Mouse (Mus musculus) myocyte (in vitro differentiated cells): ENCODE results near the gene Ccr6.

ENCODE experiments used
- CEBPB ChIP-seq: IDR thresholded peaks from 2 replicates; pipeline ENCODE4 v1.6.1; 2011; ENCODE audit warnings: mild to moderate bottlenecking, moderate library complexity; ENCODE audit not compliant: poor library complexity, insufficient read depth, severe bottlenecking
- E2F4 ChIP-seq: IDR thresholded peaks from one replicate; pipeline ENCODE4 v1.6.1; 2011; ENCODE audit warnings: mild to moderate bottlenecking, control low read depth, moderate library complexity; ENCODE audit not compliant: insufficient read depth
- MAX ChIP-seq: IDR thresholded peaks from one replicate; pipeline ENCODE4 v1.6.1; 2011; ENCODE audit warnings: low read depth, mild to moderate bottlenecking, control low read depth
- MYOD1 ChIP-seq, 3 experiments: IDR thresholded peaks; one replicate each; pipeline ENCODE4 v1.6.1; 2011; ENCODE audit warnings: control low read depth in 2 of 3, low read depth in 2 of 3, mild to moderate bottlenecking in 2 of 3, moderate library complexity in 1 of 3; ENCODE audit not compliant: insufficient read length in 2 of 3, control insufficient read depth in 1 of 3
- MYOG ChIP-seq, 3 experiments: IDR thresholded peaks; one replicate each; pipeline ENCODE4 v1.6.1; 2011; ENCODE audit warnings: control low read depth in 2 of 3, low read depth in 2 of 3, mild to moderate bottlenecking in 2 of 3; ENCODE audit not compliant: insufficient read length in 2 of 3, control insufficient read depth in 1 of 3, insufficient read depth in 1 of 3
- POLR2A ChIP-seq: IDR thresholded peaks from one replicate; pipeline ENCODE4 v1.6.1; 2011; ENCODE audit warnings: low read depth, mild to moderate bottlenecking, control low read depth, moderate library complexity; ENCODE audit not compliant: insufficient read length
- POLR2AphosphoS2 ChIP-seq: IDR thresholded peaks from one replicate; pipeline ENCODE4 v1.6.1; 2011; ENCODE audit warnings: low read depth, control low read depth; ENCODE audit not compliant: insufficient read length
- REST ChIP-seq: IDR thresholded peaks from one replicate; pipeline ENCODE4 v1.6.1; 2011; ENCODE audit warnings: mild to moderate bottlenecking, control low read depth, moderate library complexity; ENCODE audit not compliant: insufficient read depth, insufficient read length
- TCF12 ChIP-seq: IDR thresholded peaks from one replicate; pipeline ENCODE4 v1.6.1; 2011; ENCODE audit warnings: mild to moderate bottlenecking, control low read depth; ENCODE audit not compliant: poor library complexity, insufficient read depth, severe bottlenecking
- USF1 ChIP-seq: IDR thresholded peaks from one replicate; pipeline ENCODE4 v1.6.1; 2011; ENCODE audit warnings: low read depth, mild to moderate bottlenecking, control low read depth, moderate library complexity

DNA sequence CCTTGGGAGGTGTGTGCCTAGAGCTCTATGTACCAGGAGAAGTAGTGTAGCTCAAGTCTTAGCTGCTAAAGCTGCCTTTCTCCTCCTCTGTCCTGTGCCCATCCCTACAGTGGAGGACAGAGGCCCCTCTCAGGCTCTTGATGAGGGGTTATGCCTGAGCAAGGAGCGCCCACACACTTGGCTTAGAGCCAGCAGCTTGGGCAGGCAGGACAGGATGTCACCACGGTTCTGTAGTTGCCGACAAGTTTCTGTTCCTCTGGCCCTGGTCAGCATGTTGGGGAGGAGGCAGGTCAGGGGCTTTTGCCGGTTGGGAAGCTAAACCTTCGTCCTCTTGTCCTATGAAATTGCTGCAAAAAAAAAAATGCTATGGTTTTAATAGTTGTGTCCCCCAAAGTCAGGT is 3.8 kb upstream of the Ccr6 start:
- TF ChIP-seq POLR2A (no peak), CEBPB (no peak), MAX (no peak), E2F4 (no peak), USF1 (no peak), POLR2AphosphoS2 (no peak), MYOD1 (IDR thresholded peaks at IDR 0.05; ENCODE audit: control insufficient read depth in 1 of 3, insufficient read length in 2 of 3, low read depth in 2 of 3) (no peak), TCF12 (no peak), MYOG (IDR thresholded peaks at IDR 0.05; ENCODE audit: control insufficient read depth in 1 of 3, insufficient read depth in 1 of 3, insufficient read length in 2 of 3, low read depth in 2 of 3) (no peak), REST (no peak)
